ENCODE assay signal across 8 mouse cellular contexts in genomic region chr10:75921026-75921725, GRCm38 (mm10). TPM values are rescaled to one million over a fixed set of nuclear protein-coding genes. Genes with fewer than 3 reads are reported as not detected.
DNase-seq lines count a peak whose midpoint lies in the region; ATAC-seq and TF ChIP-seq lines count a peak whose summit lies in the region.

Gene Smarcb1, minus strand, starts transcription at chr10:75921617.

- DNase-seq in cerebellum, adult 11 months, result peak; percentile 96
- DNase-seq in forebrain, embryonic 14.5 days (ENCODE audit: low spot score), result peak; percentile 98
- peak; percentile 96 to 97 for DNase-seq in heart, postnatal 14 days
- peak; percentile 92 to 96 for DNase-seq in layer of hippocampus, adult 18-20 months (ENCODE audit: low spot score in 2 of 2)
- peak; percentile 94 for DNase-seq in lung, adult 2 months
- DNase-seq in thymus, adult 18-20 months, result peak; percentile 87 to 90

- ATAC-seq in forebrain, embryonic 14.5 days, result peak; percentile 94
- peak; percentile 78 for ATAC-seq in neutrophil, adult 5-6 weeks (ENCODE audit: extremely low read depth, insufficient number of reproducible peaks, low FRiP score, poor library complexity, severe bottlenecking)

- peaks cover 1% of the 10 kb centered on the region for H3K4me1 ChIP-seq in ES-Bruce4 (ENCODE audit: control insufficient read depth, insufficient read depth, low read length)
- peaks cover 23% of the 10 kb centered on the region for H3K4me1 ChIP-seq in forebrain, embryonic 14.5 days (ENCODE audit: control insufficient read depth, insufficient read depth, low read length)
- H3K4me1 ChIP-seq in lung, adult 2 months (ENCODE audit: control insufficient read depth, insufficient read depth, low read length), result peaks cover 9% of the 10 kb centered on the region

- peak within 1 kb of the TSS; percentile 83 for H3K9ac ChIP-seq in ES-Bruce4 (ENCODE audit: low read depth, poor library complexity, severe bottlenecking)
- H3K9ac ChIP-seq in forebrain, embryonic 14.5 days (ENCODE audit: low read length), result peak within 1 kb of the TSS; percentile 97

- H3K9me3 ChIP-seq in ES-Bruce4 (replicated peaks; ENCODE audit: control insufficient read depth, insufficient read depth, low read length, poor library complexity, severe bottlenecking), result no peaks in the 10 kb centered on the region
- no peaks in the 10 kb centered on the region for H3K9me3 ChIP-seq in forebrain, embryonic 14.5 days (replicated peaks; ENCODE audit: control insufficient read depth, low read length)

- peak within 1 kb of the TSS; percentile 70 for H3K4me2 ChIP-seq in forebrain, embryonic 14.5 days (ENCODE audit: low read length)

- intact Hi-C loops in heart, postnatal 14 days (cut with DNase I), result loop anchor here (2.0 kb wide), 1 partner anchor 30 kb away; no protein-coding TSS in a partner anchor

- TF ChIP-seq CTCF in ES-Bruce4 (IDR thresholded peaks at IDR 0.05; ENCODE audit: low read depth, low read length), result no peak
- no peak for TF ChIP-seq CTCF in lung, adult 2 months (IDR thresholded peaks at IDR 0.05; ENCODE audit: insufficient read depth, low read length)

- no peak for TF ChIP-seq EP300 in ES-Bruce4 (IDR thresholded peaks at IDR 0.05; ENCODE audit: insufficient read depth, low read depth, low read length)

- H3K27ac ChIP-seq in ES-Bruce4 (ENCODE audit: insufficient read depth, low read length), result peak within 1 kb of the TSS; percentile 76
- peak within 1 kb of the TSS; percentile 96 for H3K27ac ChIP-seq in forebrain, embryonic 14.5 days (ENCODE audit: low read depth, low read length)

- no peak for TF ChIP-seq POLR2A in ES-Bruce4 (IDR thresholded peaks at IDR 0.05; ENCODE audit: insufficient read depth, low read length)
- TF ChIP-seq POLR2A in lung, adult 2 months (IDR thresholded peaks at IDR 0.05; ENCODE audit: borderline replicate concordance, extremely low read depth, low read depth, low read length), result peak; percentile 76; the same call in 1 of the 2 replicates

- H3K4me3 ChIP-seq in ES-Bruce4 (ENCODE audit: low read depth, low read length), result peak within 1 kb of the TSS; percentile 88
- H3K4me3 ChIP-seq in forebrain, embryonic 14.5 days (ENCODE audit: low read depth, low read length), result peak within 1 kb of the TSS; percentile 97
- peak within 1 kb of the TSS; percentile 89 for H3K4me3 ChIP-seq in lung, adult 2 months (replicated peaks; ENCODE audit: extremely low read depth, low read depth, low read length)

- WGBS in forebrain, embryonic 14.5 days, result under 1% methylated on average over 74 of the region's 76 CpGs
- under 1% methylated on average over 76 of the region's 76 CpGs for WGBS in lung, adult 2 months

- H3K27me3 ChIP-seq in ES-Bruce4 (ENCODE audit: control insufficient read depth, insufficient read depth, low read length, poor library complexity, severe bottlenecking), result no peaks in the 10 kb centered on the region
- H3K27me3 ChIP-seq in forebrain, embryonic 14.5 days (replicated peaks; ENCODE audit: control insufficient read depth, insufficient read depth, low read length), result no peaks in the 10 kb centered on the region

- H3K36me3 ChIP-seq in ES-Bruce4 (ENCODE audit: control insufficient read depth, insufficient read depth, low read length, poor library complexity, severe bottlenecking), result peaks cover 20% of the 10 kb centered on the region
- H3K36me3 ChIP-seq in forebrain, embryonic 14.5 days (ENCODE audit: control insufficient read depth, insufficient read depth, low read length), result peaks cover 23% of the 10 kb centered on the region

RNA-seq across cellular contexts. Expression of gene Smarcb1, which starts in this region (rescaled TPM):
- polyA plus RNA-seq in ES-Bruce4 (2011; ENCODE audit: insufficient read depth, insufficient read length, low read depth, missing spikeins), result 71.1 and 79.6 TPM in 2 replicates
- polyA plus RNA-seq in forebrain, embryonic 14.5 days (2014; fragmentation: Nextera tagmentation; extraction: Ambion mirVana), result 253 and 292 TPM in 2 replicates
- 10 to 100 TPM; 26.1 to 29.1 TPM for total RNA-seq in heart, postnatal 14 days (2021)
- 10 to 100 TPM; 80.3 to 85.0 TPM for total RNA-seq in layer of hippocampus, adult 18-20 months (2021)
- 41.2 and 53.1 TPM in 2 replicates for polyA plus RNA-seq in lung, adult 2 months (2012; rRNA removed)
- 45.7 and 54.5 TPM in 2 replicates for total RNA-seq in neutrophil, adult 5-6 weeks (2017)

Comparison
In these comparisons a context has a peak if more than half of its experiments do, and no peak if none do; other contexts are left out.
1. Peak in every context shown above with its lines: DNase-seq, ATAC-seq, H3K4me3 ChIP-seq and H3K27ac ChIP-seq.